Mouse (Mus musculus): ENCODE measurements around the gene Tmem147. TPM values are rescaled to one million over a fixed set of nuclear protein-coding genes. Genes with fewer than 3 reads are reported as not detected.
"Not testable (repeated sequence)": the region's sequence is repeated elsewhere in the genome, so short reads cannot be mapped to it uniquely, and the experiment has no call there.

The Tmem147 gene
- total RNA-seq (2022): 100 to 1,000 TPM; 110 to 119 (median 116) TPM

DNA sequence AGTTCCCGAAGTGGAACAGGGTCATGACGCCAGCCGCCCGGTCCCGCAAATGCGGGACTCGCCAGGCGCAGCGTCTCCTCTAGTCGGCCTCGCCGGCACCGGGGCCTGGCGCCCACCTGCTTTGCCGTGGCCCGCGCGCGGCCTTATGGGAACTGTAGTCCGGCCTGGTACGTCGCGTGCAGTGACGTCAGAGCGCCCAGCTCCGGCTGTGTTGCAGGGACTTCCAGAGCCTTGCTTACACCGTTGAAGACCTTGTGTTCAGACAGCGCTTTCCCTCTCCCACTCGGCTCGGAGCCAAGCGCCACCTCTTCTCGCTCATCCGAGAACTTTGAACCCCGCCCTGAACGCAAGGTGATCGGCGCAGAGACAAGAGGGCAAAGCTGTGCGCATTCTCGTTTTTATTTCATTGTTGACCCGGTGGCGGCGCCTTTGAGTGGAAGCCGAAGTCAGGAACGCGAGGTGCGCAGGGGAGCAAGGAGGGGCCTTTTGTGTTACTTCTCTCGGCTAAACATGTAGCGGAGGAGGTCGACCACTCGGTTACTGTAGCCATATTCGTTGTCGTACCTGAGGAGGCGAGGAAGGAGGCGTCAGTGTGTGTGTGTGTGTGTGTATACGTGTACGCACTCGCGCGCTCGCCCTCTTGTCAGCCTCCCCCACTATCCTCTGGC is at the start of gene Tmem147:
Gene Tmem147 (minus strand): TSS at position 145 of the 668 bp plus-strand sequence.
- peak; percentile 94 to 96 for DNase-seq (ENCODE audit: low spot score in 2 of 2)

DNA sequence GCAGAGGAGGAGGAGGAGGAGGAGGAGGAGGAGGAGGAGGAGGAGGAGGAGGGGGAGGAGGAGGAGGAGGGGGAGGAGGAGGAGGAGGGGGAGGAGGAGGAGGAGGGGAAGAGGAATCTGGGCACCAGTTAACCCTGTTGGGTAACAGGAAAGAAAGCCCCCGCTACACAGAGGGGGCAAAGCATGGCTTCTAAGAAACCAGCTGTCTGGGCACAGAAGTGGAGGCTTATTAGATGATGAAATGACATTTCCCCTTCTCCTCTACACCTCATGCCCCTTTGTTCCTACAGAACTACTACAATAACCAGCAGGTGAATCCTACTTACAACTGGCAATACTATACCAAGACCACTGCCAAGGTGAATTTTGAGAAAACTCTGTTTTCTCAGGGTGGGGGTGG is 48.6 kb upstream of the Tmem147 start:
- no peak for DNase-seq (ENCODE audit: low spot score in 2 of 2)

DNA sequence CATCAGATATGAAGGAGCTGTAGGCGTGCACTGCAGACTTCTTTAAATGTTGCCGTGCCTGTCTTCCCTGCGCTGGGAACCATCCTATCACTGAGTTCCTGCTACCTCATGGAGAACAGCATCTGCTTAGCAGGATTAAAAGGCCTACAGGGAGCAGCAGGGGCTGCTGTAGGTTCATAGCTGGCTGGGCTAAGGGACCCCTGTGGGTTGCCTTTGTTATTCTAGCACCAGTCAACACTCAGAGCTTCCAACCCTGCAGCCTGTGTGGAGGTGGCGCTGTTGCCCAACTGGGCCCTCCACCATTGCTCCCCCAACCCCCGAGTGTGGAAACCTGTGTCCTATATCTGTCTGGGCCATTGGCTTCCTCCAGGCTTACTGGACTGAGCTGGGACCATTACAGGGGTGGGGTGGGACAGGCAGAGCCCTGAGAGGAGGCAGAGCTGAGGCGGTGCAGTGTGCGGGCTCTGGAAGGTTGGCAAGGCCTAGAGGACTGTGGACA is 47.8 kb upstream of the Tmem147 start:
- DNase-seq (ENCODE audit: low spot score in 2 of 2): no peak

DNA sequence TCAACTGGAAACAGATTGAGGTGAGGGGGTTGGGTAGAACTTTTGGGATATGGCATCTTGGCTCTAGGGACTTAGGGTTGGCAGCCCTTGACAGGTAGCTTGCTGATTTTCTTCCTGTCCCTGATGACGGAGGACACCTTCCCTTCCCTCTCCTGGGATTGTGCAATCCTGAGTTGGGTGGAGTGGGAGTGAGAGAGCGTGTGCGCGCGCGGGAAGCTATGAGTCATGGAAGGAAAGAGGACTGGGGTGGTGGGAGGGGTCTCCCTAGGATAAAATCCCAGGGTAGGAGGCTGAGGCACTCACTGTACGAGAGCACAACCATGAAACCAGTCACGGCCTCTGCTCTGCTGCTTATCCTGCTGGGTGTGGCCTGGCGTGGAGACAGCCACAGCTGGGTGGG is 46.8 kb upstream of the Tmem147 start:
- DNase-seq (ENCODE audit: low spot score in 2 of 2): no peak

DNA sequence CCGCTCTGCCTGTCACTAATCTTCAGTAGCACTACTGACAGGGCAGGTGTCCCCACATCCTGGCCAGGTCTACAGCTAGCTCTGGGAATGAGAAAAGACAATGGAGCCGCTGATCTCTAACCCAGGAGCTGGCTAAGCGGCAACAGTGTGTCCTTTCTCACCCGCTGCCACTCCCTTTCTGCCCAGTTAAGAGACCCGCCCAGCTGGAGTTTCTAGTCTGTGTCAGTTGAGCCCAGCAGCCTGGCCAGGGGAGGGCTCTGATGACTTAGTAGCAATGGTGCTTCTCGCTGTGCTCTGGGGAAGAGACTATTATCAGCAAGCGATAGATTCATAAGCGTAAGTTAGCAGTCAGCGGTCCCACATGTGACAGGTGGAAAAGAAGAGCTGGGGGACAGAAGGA is 39.9 kb upstream of the Tmem147 start:
- no peak for DNase-seq (ENCODE audit: low spot score in 2 of 2)

DNA sequence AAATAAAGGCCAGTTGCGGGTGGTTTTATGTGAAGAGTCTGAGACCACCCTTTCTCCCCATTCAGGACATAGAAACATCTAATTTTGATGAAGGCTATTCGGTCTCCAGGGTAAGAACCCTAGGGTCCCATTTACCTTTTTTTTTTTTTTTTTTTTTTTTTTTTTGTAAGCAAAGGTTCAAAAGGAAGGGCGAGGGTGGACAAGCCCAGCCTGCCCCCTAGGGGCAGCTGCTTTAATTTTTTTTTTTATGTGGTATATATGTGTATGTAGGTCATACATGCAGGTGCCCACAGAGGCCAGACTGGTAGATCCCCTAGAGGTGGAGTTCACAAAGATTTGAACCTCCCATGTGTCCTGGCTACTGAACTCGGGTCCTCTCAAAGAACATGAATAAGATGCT is 37.1 kb upstream of the Tmem147 start:
- DNase-seq (ENCODE audit: low spot score in 2 of 2): no peak

DNA sequence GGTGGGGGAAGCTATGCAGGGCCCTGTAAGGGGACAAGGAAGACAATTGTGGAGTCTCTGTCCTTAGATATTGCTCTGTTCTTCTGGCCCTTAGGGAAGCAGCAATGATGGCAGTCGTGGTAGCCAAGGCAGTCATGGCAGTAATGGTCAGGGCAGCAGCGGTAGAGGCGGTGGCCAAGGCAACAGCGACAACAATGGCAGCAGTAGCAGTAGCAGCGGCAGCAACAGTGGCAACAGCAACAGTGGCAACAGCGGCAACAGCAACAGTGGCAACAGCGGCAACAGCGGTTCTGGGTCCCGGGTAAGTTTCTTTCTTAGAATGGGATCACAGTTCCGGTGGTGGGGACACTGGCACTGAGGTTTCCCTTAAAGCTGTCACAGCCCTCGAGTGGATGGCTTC is 35.8 kb upstream of the Tmem147 start:
- no peak for DNase-seq (ENCODE audit: low spot score in 2 of 2)

DNA sequence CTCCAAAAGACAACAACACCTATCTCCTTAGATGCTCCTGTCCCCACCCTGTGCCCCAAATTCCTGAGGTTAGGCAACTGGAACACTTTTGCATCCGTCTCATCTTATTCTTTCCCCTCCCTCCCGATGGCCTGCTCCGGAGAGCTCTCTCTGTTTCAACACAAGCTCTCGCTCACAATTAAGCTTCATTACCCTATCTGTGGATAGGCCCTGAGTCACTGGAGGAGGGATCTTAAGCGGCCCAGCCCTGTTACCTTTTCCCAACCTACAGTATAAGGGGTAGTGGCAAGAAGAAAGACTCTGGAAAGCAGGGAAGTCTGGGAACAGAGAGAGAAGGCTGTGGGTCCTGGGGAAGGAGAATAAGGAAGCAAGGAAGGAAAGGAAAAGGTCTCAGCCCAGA is 34.1 kb upstream of the Tmem147 start, which contains the start of gene Dmkn:
Gene Dmkn (plus strand): TSS at position 301 of the 400 bp plus-strand sequence.
- DNase-seq (ENCODE audit: low spot score in 2 of 2): no peak

DNA sequence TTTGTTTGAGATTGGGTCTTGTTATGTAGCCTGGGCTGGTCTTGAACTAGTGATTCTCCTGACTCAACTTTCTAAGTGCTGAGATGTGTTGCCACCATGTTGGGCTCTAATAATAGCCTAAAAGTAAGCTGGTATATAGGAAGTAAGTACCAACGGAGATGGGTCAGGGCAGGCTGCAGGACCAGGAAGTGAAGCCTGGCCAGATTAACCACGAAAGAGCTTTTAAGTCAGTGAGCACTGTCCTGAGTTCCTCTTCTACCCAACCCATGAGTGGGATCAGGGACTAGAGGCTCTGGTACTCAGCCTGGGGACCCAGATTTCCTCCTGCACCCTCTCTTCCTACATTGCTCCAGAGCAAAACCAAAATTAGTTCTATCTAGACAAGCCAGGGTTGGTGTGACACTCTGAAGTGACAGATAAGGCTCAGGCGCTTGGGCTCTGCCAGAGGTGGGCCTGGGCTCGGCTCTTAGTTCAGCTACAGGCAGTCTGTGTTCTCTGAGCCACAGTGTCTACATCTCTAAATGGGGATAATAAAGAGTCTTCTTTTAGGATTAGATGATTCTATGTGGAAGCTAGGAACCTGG is 32.5 kb upstream of the Tmem147 start:
- no peak for DNase-seq (ENCODE audit: low spot score in 2 of 2)

DNA sequence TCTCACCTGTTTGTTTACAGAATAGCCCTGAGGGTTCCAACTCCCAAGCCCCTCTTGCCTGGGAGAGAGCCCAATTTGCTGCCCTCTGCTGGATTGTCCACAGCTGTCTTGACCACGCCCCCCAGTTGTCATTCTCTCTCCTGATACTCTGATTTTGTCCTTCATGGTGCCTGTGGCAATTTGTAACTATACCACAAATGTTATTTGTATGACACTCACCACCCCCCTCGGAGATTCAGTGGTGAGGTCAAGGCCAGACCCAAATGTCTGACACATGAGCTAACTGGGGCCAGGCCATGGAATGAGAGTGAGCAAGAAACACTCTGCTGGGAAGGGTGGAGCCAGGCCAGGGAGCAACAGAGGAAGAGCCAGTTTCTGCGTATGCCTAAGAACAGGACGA is 29.5 kb upstream of the Tmem147 start:
- no peak for DNase-seq (ENCODE audit: low spot score in 2 of 2)

DNA sequence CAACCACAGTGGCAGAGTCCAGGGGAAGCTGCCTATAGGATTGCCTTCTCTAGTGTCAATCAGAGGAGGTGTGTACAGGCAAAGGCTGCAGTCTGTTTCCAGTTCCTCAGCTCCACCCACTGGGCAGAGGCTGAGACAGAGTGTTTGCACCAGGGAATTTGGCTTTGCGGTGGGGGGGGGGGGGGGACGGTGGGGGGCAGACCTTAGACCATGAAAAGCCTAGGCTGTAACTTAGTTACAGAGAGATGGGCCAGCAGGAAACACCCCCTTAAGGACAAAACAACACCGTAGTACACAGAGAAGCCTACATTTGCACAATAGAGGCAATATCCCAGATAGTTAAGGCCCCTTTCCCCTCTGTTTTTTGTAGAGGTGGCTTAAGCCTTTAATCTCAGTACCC is 27.7 kb upstream of the Tmem147 start:
- DNase-seq (ENCODE audit: low spot score in 2 of 2): no peak

DNA sequence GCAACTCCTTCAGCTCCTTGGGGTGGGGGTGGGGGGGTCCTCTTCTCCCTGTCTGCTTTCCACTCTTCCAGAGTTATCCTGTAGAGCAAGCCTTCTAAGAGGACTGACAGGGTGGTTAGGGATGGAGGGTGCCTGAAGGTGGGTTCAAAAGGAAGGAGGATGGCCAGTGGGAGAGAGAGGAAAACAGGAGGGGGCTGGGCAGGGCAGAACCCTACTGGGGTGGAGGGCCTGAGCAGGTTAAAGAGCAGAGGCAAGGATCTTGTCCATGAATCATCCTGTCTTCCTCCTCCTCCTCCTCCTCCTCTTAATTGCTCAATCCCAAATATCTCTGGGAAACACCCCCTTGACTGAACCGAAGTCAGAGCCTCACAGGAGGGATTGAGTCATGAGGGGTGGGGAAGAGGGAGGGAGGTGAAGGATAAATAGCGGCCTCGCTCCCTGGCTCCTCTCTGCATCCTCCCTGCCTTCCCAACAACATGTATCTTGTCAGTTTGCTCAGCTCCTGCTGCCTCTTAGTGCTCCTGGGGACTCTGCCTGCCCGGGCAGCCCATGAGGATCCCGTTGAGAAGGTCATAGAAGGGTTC is 21.8 kb upstream of the Tmem147 start, which contains the start of gene Sbsn:
Gene Sbsn (plus strand): TSS at position 386 of the 584 bp plus-strand sequence.
- no peak for DNase-seq (ENCODE audit: low spot score in 2 of 2)

DNA sequence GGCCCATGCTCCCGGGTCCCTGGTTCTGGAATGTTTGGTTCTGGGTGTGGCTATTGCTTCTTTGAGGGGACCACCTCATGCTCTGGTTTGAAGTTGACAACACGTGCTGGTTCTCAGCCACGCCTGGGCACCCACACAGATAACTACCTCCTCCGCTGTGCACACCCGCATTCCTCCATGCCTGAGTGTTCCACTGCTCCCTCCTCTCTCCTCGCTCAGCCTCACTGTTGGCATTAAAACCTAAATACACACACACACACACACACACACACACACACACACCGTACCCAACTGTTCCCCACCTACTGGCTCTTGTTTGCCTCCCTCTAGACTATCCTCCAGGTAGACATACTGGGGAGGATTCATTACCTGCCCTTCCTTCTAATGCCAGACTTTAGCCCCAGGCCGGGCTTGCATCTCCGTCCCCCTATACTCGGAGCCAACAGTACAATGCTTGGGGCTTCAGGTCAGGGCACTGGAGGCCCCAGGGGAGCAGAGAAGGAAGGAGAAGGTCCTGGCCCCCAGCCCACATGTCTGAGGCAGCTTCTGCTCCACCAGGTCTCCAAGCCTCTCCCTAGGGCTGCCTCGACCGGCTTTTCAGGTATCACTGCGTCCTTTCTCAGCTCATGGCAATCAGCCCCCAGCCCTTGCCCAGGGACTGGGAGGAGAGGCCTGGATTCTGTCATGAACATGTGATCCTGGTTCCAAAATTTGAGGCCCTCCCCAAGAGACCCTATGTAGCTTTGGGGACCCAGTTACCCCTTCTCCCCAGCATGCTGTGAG is 20.7 kb upstream of the Tmem147 start:
- DNase-seq (ENCODE audit: low spot score in 2 of 2): no peak

DNA sequence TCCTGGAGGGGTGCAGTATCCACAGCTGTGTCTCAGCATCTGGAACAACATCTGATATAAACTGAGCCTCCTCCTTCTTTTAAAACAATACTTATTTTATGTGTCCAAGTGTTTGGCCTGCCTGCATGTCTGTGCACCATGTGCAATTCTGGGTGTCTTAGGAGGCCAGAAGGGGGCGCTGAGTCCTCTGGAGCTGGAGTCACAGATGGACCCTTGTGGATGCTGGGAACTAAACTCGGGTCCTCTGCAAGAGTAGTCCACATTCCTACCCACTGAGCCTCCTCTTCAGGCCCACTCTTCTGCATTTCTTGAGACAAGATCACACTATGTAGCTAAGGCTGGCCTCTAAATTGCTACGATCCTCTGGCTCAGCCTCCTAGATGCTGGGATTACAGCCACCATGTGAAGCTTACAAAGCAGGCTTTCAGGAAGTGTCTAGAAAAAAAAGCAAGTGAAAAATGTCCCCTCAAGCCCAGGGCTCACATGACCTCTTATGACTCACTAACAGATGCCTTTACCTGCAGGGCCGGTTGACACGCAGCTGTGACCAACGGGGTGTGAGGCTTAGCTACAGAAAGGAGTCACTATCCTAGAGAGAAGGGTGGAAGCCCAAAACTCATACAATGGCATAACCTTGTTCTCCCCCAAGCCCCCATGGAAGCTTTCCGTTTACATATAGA is 18.3 kb upstream of the Tmem147 start:
- DNase-seq (ENCODE audit: low spot score in 2 of 2): no peak

DNA sequence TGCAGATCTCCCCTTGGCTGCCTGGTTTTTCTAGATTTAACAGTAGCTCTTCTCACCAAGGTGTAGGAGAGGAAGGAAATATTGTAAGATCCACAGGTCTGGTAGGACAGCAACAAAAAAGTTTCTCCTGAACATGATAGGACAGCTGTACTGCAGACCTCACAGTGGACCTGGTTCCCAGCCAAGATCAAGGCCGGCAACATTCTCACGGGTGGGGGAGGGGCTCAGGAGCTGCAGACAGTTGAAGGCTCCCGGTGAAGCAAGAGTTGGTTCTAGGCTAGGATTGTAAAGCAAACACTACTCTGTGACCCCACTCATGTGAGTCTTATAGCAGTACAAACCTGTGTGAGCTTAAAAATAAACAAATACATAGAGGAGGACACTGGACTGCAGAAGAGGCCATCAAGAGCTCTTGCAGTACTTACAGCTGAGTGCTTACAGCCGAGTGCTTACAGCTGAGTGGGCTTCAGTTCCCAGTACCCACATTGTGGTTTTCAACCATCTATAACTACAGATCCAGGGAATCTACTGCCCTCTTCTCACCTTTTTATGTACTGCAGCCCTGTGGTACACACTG is 14.8 kb upstream of the Tmem147 start:
- no peak for DNase-seq (ENCODE audit: low spot score in 2 of 2)

DNA sequence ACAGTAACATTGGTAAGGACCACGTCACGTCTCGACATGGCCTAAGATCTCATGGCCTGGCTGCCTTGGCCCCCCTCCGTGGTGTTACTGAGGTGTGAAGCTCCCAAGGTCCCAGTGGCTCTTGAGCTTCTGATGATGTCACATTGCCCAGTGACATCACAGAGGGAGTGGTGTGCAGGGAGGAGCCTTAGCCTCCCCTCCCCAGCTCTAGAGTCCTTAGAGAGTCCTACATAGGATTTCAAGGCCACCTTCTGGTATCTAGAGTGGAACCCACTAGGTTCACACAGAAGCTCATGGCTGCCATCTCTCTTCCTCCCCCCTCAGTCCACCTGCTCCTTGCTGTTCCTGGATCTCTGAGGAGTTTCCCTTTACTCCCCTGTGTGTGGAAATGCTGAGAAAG is 14.3 kb upstream of the Tmem147 start, which contains the start of gene Gapdhs:
Gene Gapdhs (minus strand): TSS at position 65 of the 400 bp plus-strand sequence.
- not testable (repeated sequence) for DNase-seq (ENCODE audit: low spot score in 2 of 2)

DNA sequence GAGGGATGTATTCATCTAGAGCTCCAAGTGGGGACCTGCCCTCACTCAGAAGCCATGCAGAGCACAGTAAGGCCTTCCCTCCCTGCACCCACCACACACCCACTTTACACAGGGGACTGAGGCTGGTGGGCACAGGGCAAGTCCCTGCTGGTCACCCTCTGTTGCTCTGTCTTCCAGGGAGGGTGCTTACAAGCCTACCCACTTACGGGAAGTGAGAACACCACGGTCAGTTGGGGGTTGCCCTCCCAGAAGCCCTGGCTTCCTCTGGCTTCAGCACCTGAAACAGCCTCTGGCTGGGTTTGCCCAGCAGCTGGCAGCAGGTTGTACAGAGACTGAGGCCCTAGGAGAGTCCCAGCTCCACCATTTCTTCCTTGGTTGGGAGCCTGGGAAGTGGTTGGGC is 13.2 kb upstream of the Tmem147 start:
- DNase-seq (ENCODE audit: low spot score in 2 of 2): not testable (repeated sequence)

DNA sequence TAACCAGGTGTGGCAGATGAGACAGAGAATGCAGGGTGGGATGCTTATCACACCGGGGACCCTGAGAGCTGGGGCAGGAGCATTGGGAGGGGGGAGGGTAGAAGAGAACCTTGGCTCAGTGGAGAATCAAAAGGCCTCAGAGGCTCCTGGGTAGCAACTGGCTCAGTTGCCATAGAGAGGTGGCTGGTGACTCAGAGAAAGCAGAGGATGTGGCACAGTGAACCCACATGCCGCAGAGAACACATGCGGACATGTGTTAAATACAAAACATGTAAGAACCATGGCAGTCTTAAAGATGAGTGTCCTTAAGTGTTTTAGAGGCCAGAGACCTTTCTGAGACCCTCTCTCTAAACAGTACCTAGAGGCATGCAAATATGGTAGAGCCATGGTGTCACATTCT is 6.9 kb upstream of the Tmem147 start:
- no peak for DNase-seq (ENCODE audit: low spot score in 2 of 2)

DNA sequence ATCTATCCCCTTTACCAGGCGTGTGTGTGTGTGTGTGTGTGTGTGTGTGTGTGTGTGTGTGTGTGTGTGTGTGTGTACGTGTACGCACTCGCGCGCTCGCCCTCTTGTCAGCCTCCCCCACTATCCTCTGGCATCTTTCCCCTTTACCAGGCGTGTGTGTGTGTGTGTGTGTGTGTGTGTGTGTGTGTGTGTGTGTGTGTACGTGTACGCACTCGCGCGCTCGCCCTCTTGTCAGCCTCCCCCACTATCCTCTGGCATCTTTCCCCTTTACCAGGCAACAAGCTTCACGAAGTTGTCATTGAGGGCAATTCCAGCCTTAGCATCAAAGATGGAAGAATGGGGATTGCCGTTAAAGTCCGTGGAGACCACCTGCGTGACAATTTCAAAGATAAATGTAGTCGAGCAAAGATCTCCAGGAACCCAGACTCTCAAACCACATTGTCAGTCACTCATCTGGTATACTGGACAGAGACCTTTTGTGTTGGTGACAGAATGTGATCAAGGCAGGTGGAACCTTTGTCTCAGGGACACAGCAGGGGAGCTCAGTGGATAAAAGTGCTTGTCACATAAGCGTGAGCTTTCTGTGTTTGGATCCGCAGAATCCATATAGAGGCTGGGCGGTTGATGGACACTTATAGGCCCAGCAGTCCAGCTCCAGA is 853 bp upstream of the Tmem147 start:
- DNase-seq (ENCODE audit: low spot score in 2 of 2): not testable (repeated sequence)

DNA sequence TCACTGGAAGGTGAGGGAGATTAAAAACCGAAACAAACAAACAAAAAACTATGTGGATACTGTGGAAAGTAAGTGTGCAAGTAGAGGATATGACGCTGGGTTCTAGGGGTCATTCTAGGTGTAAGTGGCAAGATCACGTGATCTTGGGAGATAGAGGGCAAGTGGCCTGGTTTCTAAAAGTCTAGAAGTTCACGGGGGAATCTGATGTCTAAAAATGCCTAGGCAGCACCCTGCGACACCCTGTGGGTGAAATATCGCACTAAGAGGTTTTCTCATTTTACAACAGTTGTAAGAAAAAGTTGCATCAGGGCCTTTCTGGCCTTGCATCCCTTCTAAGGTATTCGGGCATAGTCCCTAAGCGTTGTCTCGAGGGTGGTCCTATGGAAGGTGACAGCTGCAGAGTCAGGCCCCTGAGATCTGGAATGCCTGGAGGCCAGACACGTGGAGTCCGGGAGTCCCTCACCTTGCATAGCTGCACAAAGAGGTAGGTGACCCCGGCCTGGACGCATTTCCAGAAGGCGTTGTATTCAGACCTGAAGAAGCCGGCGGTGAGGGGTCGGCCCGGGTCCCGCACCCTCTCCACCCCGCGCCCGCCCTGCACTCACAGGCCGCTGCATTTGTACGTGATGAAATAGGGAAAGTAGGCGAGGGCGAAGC is 473 bp downstream of the Tmem147 start:
- no peak for DNase-seq (ENCODE audit: low spot score in 2 of 2)

Measured in layer of hippocampus, adult 8-10 months (tissue).